Mouse (Mus musculus) liver, postnatal 0 days (tissue): ENCODE data around the gene Rnf144b. TPM values are rescaled to one million over a fixed set of nuclear protein-coding genes. Genes with fewer than 3 reads are reported as not detected.

Experiments
- ATAC-seq: fragments of 200-750 bp; cut with Nextera tagmentation; 2 replicates; pipeline ENCODE4 v1.8.0; 2017; ENCODE audit warnings: mild to moderate bottlenecking, moderate library complexity
- DNase-seq: peaks from one replicate; pipeline ENCODE4 v3.0.0-alpha.2; 2016
- H3K27ac ChIP-seq: fragments of 300-500 bp; sonication (generic); 2 replicates; pipeline ENCODE4 v1.5.1; 2014; ENCODE audit warnings: antibody characterized with exemption, moderate library complexity, mild to moderate bottlenecking, low read depth
- H3K27me3 ChIP-seq: fragments of 300-500 bp; sonication (generic); 2 replicates; pipeline ENCODE4 v1.6.1; 2014; ENCODE audit warnings: low read length, control low read depth, mixed read lengths; ENCODE audit not compliant: insufficient read depth
- H3K36me3 ChIP-seq: fragments of 300-500 bp; sonication (generic); replicated peaks from 2 replicates; pipeline ENCODE4 v1.6.1; 2014; ENCODE audit warnings: mild to moderate bottlenecking, control low read depth, low read length, moderate library complexity, mixed read lengths; ENCODE audit not compliant: insufficient read depth
- H3K4me1 ChIP-seq: fragments of 300-500 bp; sonication (generic); 2 replicates; pipeline ENCODE4 v1.6.1; 2014; ENCODE audit warnings: antibody characterized with exemption, mild to moderate bottlenecking, control low read depth; ENCODE audit not compliant: insufficient read depth
- H3K4me2 ChIP-seq: fragments of 300-500 bp; sonication (generic); 2 replicates; pipeline ENCODE4 v1.6.1; 2014; ENCODE audit warnings: low read depth, mild to moderate bottlenecking, low read length, moderate library complexity, mixed read lengths
- H3K4me3 ChIP-seq: fragments of 300-500 bp; sonication (generic); 2 replicates; pipeline ENCODE4 v1.5.1; 2014; ENCODE audit warnings: low read depth, low read length
- H3K9ac ChIP-seq: fragments of 300-500 bp; sonication (generic); replicated peaks from 2 replicates; pipeline ENCODE4 v1.6.1; 2014; ENCODE audit warnings: mild to moderate bottlenecking, moderate library complexity
- H3K9me3 ChIP-seq: fragments of 300-500 bp; sonication (generic); 2 replicates; pipeline ENCODE4 v1.6.1; 2016; ENCODE audit warnings: mild to moderate bottlenecking, control low read depth, low read length, mixed read lengths
- CTCF ChIP-seq: sonication (generic); IDR thresholded peaks from 2 replicates; pipeline ENCODE4 v1.5.1; 2016; ENCODE audit warnings: antibody characterized with exemption, low read depth
- EP300 ChIP-seq: IDR thresholded peaks from 2 replicates; pipeline ENCODE4 v1.6.1; 2016; ENCODE audit warnings: antibody characterized with exemption, low read depth, mild to moderate bottlenecking
- WGBS: fragments of 180-500 bp; shearing (Covaris S2); extraction: QIAGEN DNeasy Blood & Tissue Kit; methylation state at CpG from one replicate; pipeline ENCODE4 v1.1.7; 2014; ENCODE audit not compliant: insufficient replicate concordance; 5-methylcytosine and 5-hydroxymethylcytosine counted together
- polyA plus RNA-seq: library from polyadenylated mRNA; unstranded; fragments of >200 nt; fragmentation: Nextera tagmentation; extraction: Ambion mirVana; gene quantifications from 2 replicates; pipeline ENCODE4 v1.2.1, GENCODE M21; 2015

The Rnf144b gene
- polyA plus RNA-seq, 1 experiment from 2014 or later, result 6.3 TPM

DNA sequence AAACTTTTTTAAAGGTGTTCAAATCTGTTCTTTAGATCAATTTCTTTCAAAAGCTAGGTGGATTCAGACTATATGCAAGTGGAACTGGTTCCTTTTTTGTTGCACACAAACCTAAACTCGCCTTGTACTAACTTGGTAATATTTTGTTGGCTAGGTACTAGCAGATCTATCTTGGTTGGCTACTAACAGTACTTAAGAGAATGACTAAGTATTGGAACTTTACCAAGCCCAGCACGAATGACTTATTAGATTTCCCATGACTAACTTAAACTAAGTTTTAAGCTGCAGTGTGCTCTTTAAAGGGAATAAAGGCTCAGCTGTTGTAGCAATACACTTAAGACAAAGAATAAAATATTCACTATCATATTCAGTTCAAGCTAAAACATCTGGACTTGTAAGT is 33.2 kb upstream of the Rnf144b start:
- no peak overlapping the region for H3K27ac ChIP-seq
- TF ChIP-seq CTCF, result no peak
- no peak for TF ChIP-seq EP300

DNA sequence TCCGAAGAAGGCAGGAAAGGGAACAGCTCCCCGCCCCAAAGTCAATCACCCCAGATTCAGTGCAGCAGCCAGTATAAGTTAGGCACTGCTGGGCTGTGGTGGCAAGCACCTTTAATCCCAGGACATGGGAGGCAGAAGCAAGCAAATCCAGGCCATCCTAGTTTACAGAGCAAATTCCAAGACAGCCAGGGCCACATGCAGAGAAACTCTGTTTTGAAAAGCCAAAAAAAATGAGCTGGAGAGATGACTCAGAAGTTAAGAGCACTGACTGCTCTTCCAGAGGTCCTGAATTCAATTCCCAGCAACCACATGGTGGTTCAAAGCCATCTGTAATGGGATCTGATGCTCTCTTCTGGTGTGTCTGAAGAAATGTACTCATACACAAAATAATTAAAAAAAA is 28.7 kb upstream of the Rnf144b start:
- no peak for ATAC-seq
- H3K4me1 ChIP-seq, result no peaks in the 10 kb centered on the region
- no peak overlapping the region for H3K4me3 ChIP-seq
- WGBS, result 88% methylated on average over 2 of the region's 2 CpGs
- H3K27me3 ChIP-seq, result no peaks in the 10 kb centered on the region
- no peak overlapping the region for H3K27ac ChIP-seq
- H3K36me3 ChIP-seq, result peaks cover 86% of the 10 kb centered on the region
- H3K9me3 ChIP-seq, result no peaks in the 10 kb centered on the region
- H3K4me2 ChIP-seq, result no peak overlapping the region
- H3K9ac ChIP-seq, result no peak overlapping the region
- TF ChIP-seq CTCF, result no peak
- TF ChIP-seq EP300, result no peak
- no peak for DNase-seq

More for the DNA sequence above, 33.2 kb upstream of the Rnf144b start:
- WGBS, result 83% methylated on average over 2 of the region's 2 CpGs
- Histone ChIP-seq H3K4me3 (no peak overlapping the region), H3K9me3 (no peaks in the 10 kb centered on the region), H3K9ac (no peak overlapping the region), H3K4me2 (no peak overlapping the region), H3K27me3 (no peaks in the 10 kb centered on the region), H3K4me1 (no peaks in the 10 kb centered on the region), H3K36me3 (peaks cover 85% of the 10 kb centered on the region)
- DNase-seq, result no peak
- ATAC-seq, result no peak

DNA sequence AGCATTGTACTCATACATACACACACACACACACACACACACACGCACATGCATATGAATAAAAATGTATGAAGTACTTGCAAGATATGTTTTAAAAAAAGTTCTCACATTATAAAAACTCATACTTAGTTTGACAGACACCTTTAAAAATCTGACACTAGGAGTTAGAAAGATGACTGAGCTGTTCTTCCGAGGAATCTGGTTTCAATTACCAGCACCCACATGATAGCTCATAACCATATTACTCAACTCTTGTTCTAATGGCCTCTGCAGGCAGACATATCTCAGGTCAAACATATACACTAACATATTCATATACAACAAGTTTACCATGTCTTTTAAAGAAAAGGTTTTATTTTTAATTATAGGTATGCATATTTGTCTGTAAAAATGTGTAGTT is 25.9 kb upstream of the Rnf144b start:
- TF ChIP-seq EP300 (no peak), CTCF (no peak)
- 88% methylated on average over 2 of the region's 2 CpGs for WGBS
- ATAC-seq, result no peak
- Histone ChIP-seq H3K9ac (no peak overlapping the region), H3K27me3 (no peaks in the 10 kb centered on the region), H3K4me3 (no peak overlapping the region), H3K4me2 (no peak overlapping the region), H3K4me1 (no peaks in the 10 kb centered on the region), H3K9me3 (no peaks in the 10 kb centered on the region), H3K36me3 (peaks cover 84% of the 10 kb centered on the region), H3K27ac (no peak overlapping the region)
- DNase-seq, result no peak

DNA sequence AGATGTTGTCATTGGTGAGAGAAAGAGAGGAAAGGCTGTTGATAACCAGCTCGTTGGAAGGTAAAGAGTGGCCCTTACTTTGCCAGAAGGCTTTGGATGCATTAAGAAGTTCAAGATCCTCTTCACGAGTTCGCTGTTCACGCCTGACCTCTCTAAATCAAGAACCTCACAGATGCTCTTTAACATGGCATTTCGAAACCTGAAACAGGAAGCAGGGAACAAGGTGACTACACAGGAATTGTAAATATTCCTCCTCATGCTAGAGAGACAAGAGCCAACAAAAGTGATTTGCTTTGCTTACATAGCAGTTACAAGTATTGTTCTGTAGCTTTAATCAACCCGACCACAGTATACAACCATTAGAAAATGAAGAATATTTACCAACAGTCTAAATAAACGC is 23.2 kb upstream of the Rnf144b start:
- Histone ChIP-seq H3K27me3 (no peaks in the 10 kb centered on the region), H3K4me3 (no peak overlapping the region), H3K9me3 (no peaks in the 10 kb centered on the region), H3K4me2 (no peak overlapping the region), H3K4me1 (peaks cover 12% of the 10 kb centered on the region), H3K36me3 (peaks cover 77% of the 10 kb centered on the region), H3K27ac (no peak overlapping the region), H3K9ac (no peak overlapping the region)
- 73% methylated on average over 7 of the region's 7 CpGs for WGBS
- no peak for TF ChIP-seq CTCF
- no peak for TF ChIP-seq EP300
- ATAC-seq (no peak), DNase-seq (no peak)

DNA sequence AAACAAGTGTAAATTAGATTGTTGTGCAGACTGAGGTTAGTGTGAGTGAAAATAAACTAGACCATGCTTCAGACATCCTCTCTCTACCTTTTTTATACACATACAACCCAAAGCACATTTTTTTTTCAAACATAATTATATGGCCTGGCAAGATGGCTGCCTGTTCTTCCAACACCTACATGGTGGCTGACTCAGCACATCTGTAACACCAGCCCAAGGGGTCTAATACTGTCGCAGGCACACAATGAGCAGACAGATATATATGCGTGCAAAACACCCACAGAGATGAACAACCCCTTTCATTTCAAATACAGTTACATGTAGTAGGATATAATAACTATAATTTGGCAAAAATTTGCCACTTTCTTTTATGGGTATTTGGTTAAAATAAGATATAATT is 21.9 kb upstream of the Rnf144b start:
- no peak for TF ChIP-seq CTCF
- TF ChIP-seq EP300, result no peak
- peaks cover 64% of the 10 kb centered on the region for H3K36me3 ChIP-seq
- H3K27ac ChIP-seq, result no peak overlapping the region
- WGBS, result 86% methylated on average over 2 of the region's 2 CpGs
- no peaks in the 10 kb centered on the region for H3K27me3 ChIP-seq
- H3K9ac ChIP-seq, result no peak overlapping the region
- no peak for DNase-seq
- H3K9me3 ChIP-seq, result no peaks in the 10 kb centered on the region
- H3K4me3 ChIP-seq, result no peak overlapping the region
- H3K4me2 ChIP-seq, result no peak overlapping the region
- peaks cover 13% of the 10 kb centered on the region for H3K4me1 ChIP-seq
- no peak for ATAC-seq

DNA sequence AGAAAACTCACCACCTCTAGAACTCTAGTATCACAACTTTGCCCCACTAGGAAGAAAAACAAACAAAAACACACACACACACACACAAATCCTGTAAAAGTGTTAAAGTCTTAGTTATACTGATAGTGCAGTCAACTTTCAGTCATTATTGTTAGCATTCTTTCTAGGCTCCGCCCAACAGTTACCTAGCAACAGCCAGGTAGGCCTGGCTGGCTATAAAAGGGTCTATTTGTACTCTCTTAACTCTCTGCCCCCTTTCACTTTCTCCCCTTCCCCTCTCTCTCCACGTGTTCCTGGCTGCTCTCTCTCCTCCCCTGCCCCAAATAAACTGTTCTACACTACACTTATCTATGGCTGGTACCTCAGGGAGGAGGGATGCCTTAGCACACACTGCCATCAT is 18.3 kb upstream of the Rnf144b start:
- H3K9me3 ChIP-seq, result no peaks in the 10 kb centered on the region
- ATAC-seq (no peak), DNase-seq (no peak)
- peaks cover 34% of the 10 kb centered on the region for H3K36me3 ChIP-seq
- H3K27me3 ChIP-seq, result no peaks in the 10 kb centered on the region
- peak overlapping the region; percentile 87 for H3K4me2 ChIP-seq
- peaks cover 30% of the 10 kb centered on the region for H3K4me1 ChIP-seq
- WGBS, result 28% methylated on average over 2 of the region's 2 CpGs
- peak overlapping the region; percentile 91 for H3K4me3 ChIP-seq
- TF ChIP-seq EP300 (no peak), CTCF (no peak)
- peak overlapping the region; percentile 95 for H3K9ac ChIP-seq
- H3K27ac ChIP-seq, result no peak overlapping the region
